Mouse (Mus musculus): ENCODE results near the gene Slc5a5. TPM values are rescaled to one million over a fixed set of nuclear protein-coding genes. Genes with fewer than 3 reads are reported as not detected.
A peak's percentile ranks its signal among the peaks of the same experiment; 100 is the strongest.
"Not testable (repeated sequence)": the region's sequence is repeated elsewhere in the genome, so short reads cannot be mapped to it uniquely, and the experiment has no call there.

Gene Slc5a5
- polyA plus RNA-seq, 1 experiment from 2014 or later: 3.1 TPM

GRCm38 (mm10) chr8:70897021-70897680, 4.6 kb upstream of the Slc5a5 start, which contains the start of gene Rpl18a:
Gene Rpl18a (minus strand): TSS chr8:70897412.
- peaks cover 16% of the 10 kb centered on the region for H3K4me1 ChIP-seq (ENCODE audit: control insufficient read depth, insufficient read depth, low read depth, low read length)
- peaks cover 25% of the 10 kb centered on the region for H3K36me3 ChIP-seq (ENCODE audit: control insufficient read depth, insufficient read depth, low read length)
- H3K4me2 ChIP-seq (ENCODE audit: low read length): peak within 1 kb of the TSS; percentile 92
- H3K9ac ChIP-seq (ENCODE audit: low read depth, low read length): peak within 1 kb of the TSS; percentile 96
- H3K27ac ChIP-seq (ENCODE audit: low read depth, low read length): peak within 1 kb of the TSS; percentile 75
- ATAC-seq: peak; percentile 98
- peak within 1 kb of the TSS; percentile 82 for H3K4me3 ChIP-seq (ENCODE audit: low read length)
- H3K9me3 ChIP-seq (ENCODE audit: control insufficient read depth, low read length): no peaks in the 10 kb centered on the region
- WGBS: under 1% methylated on average over 58 of the region's 60 CpGs
- H3K27me3 ChIP-seq (replicated peaks; ENCODE audit: control insufficient read depth, insufficient read depth, low read length): peaks cover 29% of the 10 kb centered on the region

GRCm38 (mm10) chr8:70896316-70897020, 3.9 kb upstream of the Slc5a5 start:
- Histone ChIP-seq H3K9me3 (ENCODE audit: control insufficient read depth, low read length) (no peaks in the 10 kb centered on the region), H3K4me1 (ENCODE audit: control insufficient read depth, insufficient read depth, low read depth, low read length) (peaks cover 18% of the 10 kb centered on the region), H3K4me3 (ENCODE audit: low read length) (peak overlapping the region; percentile 82), H3K4me2 (ENCODE audit: low read length) (peak overlapping the region; percentile 92), H3K36me3 (ENCODE audit: control insufficient read depth, insufficient read depth, low read length) (peaks cover 25% of the 10 kb centered on the region), H3K27me3 (replicated peaks; ENCODE audit: control insufficient read depth, insufficient read depth, low read length) (peaks cover 36% of the 10 kb centered on the region), H3K27ac (ENCODE audit: low read depth, low read length) (peak overlapping the region; percentile 75), H3K9ac (ENCODE audit: low read depth, low read length) (peak overlapping the region; percentile 96)
- no peak for ATAC-seq
- WGBS: 5% methylated on average over 25 of the region's 25 CpGs

GRCm38 (mm10) chr8:70895571-70896259, 3.2 kb upstream of the Slc5a5 start:
- H3K36me3 ChIP-seq (ENCODE audit: control insufficient read depth, insufficient read depth, low read length): peaks cover 25% of the 10 kb centered on the region
- H3K4me3 ChIP-seq (ENCODE audit: low read length): peak overlapping the region; percentile 82; the same call in 1 of the 2 replicates
- H3K27ac ChIP-seq (ENCODE audit: low read depth, low read length); H3K9me3 ChIP-seq (ENCODE audit: control insufficient read depth, low read length); H3K9ac ChIP-seq (ENCODE audit: low read depth, low read length); ATAC-seq: not testable (repeated sequence)
- peaks cover 18% of the 10 kb centered on the region for H3K4me1 ChIP-seq (ENCODE audit: control insufficient read depth, insufficient read depth, low read depth, low read length)
- H3K27me3 ChIP-seq (replicated peaks; ENCODE audit: control insufficient read depth, insufficient read depth, low read length): peaks cover 44% of the 10 kb centered on the region
- WGBS: 80% methylated on average over 23 of the region's 24 CpGs
- H3K4me2 ChIP-seq (ENCODE audit: low read length): peak overlapping the region; percentile 92

DNA sequence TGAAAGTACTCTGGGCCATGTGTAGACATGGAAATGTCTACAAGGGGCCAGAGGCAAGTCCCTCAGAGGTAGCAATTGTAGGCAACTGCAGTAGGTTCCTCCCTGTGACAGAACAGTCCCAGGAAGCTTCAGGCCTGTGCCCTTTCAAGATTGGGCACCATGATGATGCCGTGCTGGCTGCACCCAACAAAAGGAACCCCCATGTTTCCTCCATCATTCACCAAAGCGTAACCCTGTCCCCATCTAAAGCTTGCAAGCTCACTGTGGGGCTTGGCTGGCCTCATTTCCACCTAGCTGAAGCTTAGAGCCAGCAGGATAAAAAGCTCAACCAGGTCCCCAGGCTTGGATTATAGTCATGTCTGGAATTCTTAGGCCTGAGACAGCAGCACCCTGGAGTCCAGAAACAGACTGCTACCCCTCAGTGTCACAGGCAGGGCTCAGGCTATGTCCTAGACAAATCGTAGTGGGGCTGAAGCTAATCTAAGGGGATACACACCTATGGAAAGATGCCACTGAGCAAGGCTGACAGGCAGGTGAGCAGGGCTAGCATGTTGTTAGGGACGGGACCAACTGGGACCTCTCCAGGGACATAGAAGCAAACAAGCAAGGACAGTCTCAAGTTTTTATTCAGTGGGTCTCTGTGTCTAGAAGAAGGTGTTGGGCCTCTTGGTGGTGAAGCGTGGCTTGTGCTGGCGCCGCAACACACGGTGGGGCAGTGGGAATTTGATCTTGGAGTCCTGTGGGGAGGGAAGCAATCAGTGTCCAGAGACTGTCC, 2.4 kb upstream of the Slc5a5 start:
- Histone ChIP-seq H3K4me2 (ENCODE audit: low read length) (no peak overlapping the region), H3K36me3 (ENCODE audit: control insufficient read depth, insufficient read depth, low read length) (peaks cover 25% of the 10 kb centered on the region), H3K27ac (ENCODE audit: low read depth, low read length) (no peak overlapping the region), H3K27me3 (replicated peaks; ENCODE audit: control insufficient read depth, insufficient read depth, low read length) (peaks cover 44% of the 10 kb centered on the region), H3K4me1 (ENCODE audit: control insufficient read depth, insufficient read depth, low read depth, low read length) (peaks cover 18% of the 10 kb centered on the region), H3K4me3 (ENCODE audit: low read length) (no peak overlapping the region), H3K9me3 (ENCODE audit: control insufficient read depth, low read length) (peaks cover 2% of the 10 kb centered on the region; the same call in 1 of the 2 replicates), H3K9ac (ENCODE audit: low read depth, low read length) (no peak overlapping the region)
- WGBS: 96% methylated on average over 8 of the region's 8 CpGs
- ATAC-seq: no peak

DNA sequence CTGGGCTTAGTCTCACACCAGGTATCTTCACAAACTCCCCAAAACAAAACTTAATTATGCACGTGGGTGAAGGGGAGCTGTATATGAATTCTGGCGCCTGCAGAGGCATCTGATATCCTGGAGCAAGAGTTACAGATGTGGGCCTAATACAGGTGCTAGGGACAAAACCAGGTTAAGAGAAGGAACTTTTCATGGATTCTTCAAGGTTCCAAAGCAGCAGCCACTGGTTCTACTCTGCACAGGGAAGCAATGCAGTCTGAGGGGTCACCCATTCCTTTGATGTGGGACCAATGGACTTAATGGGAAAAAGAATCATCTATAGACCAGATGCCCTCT, 1.8 kb upstream of the Slc5a5 start:
- no peak overlapping the region for H3K4me3 ChIP-seq (ENCODE audit: low read length)
- H3K4me2 ChIP-seq (ENCODE audit: low read length): no peak overlapping the region
- no peak overlapping the region for H3K9ac ChIP-seq (ENCODE audit: low read depth, low read length)
- peaks cover 2% of the 10 kb centered on the region; the same call in 1 of the 2 replicates for H3K9me3 ChIP-seq (ENCODE audit: control insufficient read depth, low read length)
- WGBS: 56% methylated on average over 2 of the region's 2 CpGs
- H3K4me1 ChIP-seq (ENCODE audit: control insufficient read depth, insufficient read depth, low read depth, low read length): peaks cover 18% of the 10 kb centered on the region
- peaks cover 25% of the 10 kb centered on the region for H3K36me3 ChIP-seq (ENCODE audit: control insufficient read depth, insufficient read depth, low read length)
- H3K27ac ChIP-seq (ENCODE audit: low read depth, low read length): no peak overlapping the region
- ATAC-seq: no peak
- H3K27me3 ChIP-seq (replicated peaks; ENCODE audit: control insufficient read depth, insufficient read depth, low read length): peaks cover 45% of the 10 kb centered on the region

GRCm38 (mm10) chr8:70893656-70894384, 1.3 kb upstream of the Slc5a5 start:
- Histone ChIP-seq H3K4me3 (ENCODE audit: low read length) (no peak overlapping the region), H3K27ac (ENCODE audit: low read depth, low read length) (no peak overlapping the region), H3K36me3 (ENCODE audit: control insufficient read depth, insufficient read depth, low read length) (peaks cover 25% of the 10 kb centered on the region), H3K9ac (ENCODE audit: low read depth, low read length) (no peak overlapping the region), H3K4me1 (ENCODE audit: control insufficient read depth, insufficient read depth, low read depth, low read length) (peaks cover 18% of the 10 kb centered on the region), H3K9me3 (ENCODE audit: control insufficient read depth, low read length) (peaks cover 2% of the 10 kb centered on the region; the same call in 1 of the 2 replicates), H3K27me3 (replicated peaks; ENCODE audit: control insufficient read depth, insufficient read depth, low read length) (peaks cover 46% of the 10 kb centered on the region), H3K4me2 (ENCODE audit: low read length) (no peak overlapping the region)
- 30% methylated on average over 12 of the region's 12 CpGs for WGBS
- ATAC-seq: no peak

DNA sequence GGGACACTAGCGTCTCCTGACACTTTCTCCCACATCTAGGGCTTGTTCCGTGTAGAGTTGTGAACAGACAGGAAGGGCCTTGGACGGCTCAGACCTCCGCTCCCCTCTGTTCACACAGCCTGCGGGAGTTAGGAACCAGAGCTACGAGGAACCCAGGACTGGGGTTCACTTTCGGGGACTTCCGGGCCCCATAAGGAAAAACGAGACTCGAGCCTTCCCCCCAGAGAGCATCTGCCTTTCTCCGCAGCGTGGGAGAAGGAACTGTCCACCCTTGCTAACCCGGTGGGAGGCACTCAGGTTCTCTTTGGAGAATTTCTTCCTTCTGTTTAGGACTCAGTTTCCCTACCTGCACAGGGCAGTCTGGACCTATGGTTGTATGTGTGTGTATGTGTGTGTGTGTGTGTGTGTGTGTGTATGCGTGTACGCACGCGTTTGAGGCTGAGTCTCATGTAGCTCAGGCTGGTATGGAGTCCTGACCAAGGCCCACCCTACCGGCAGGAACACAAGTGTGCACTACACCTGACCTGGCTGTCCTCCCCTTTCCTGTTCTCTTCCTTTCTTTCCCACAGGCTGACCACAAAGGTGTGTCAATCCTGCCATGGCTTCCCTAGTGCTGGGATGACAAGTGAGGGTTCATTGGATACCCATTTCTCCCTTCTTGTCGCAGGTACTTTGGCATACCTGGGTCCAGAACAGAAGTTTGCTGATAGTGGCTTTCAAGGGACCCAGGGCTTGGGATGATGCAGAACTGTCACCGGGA, 519 bp upstream of the Slc5a5 start:
- no peak overlapping the region for H3K27ac ChIP-seq (ENCODE audit: low read depth, low read length)
- H3K4me3 ChIP-seq (ENCODE audit: low read length): peak overlapping the region; percentile 24
- WGBS: 29% methylated on average over 20 of the region's 20 CpGs
- ATAC-seq: no peak
- peak overlapping the region; percentile 46 for H3K4me2 ChIP-seq (ENCODE audit: low read length)
- H3K9ac ChIP-seq (ENCODE audit: low read depth, low read length): peak overlapping the region; percentile 38; the same call in 1 of the 2 replicates
- peaks cover 2% of the 10 kb centered on the region; the same call in 1 of the 2 replicates for H3K9me3 ChIP-seq (ENCODE audit: control insufficient read depth, low read length)
- peaks cover 18% of the 10 kb centered on the region for H3K4me1 ChIP-seq (ENCODE audit: control insufficient read depth, insufficient read depth, low read depth, low read length)
- peaks cover 25% of the 10 kb centered on the region for H3K36me3 ChIP-seq (ENCODE audit: control insufficient read depth, insufficient read depth, low read length)
- peaks cover 48% of the 10 kb centered on the region for H3K27me3 ChIP-seq (replicated peaks; ENCODE audit: control insufficient read depth, insufficient read depth, low read length)

- H3K4me1 ChIP-seq (ENCODE audit: control insufficient read depth, insufficient read depth, low read depth, low read length): peaks cover 16% of the 10 kb centered on the region
- WGBS: 15% methylated on average over 20 of the region's 21 CpGs
- H3K4me2 ChIP-seq (ENCODE audit: low read length): no peak overlapping the region
- peaks cover 2% of the 10 kb centered on the region; the same call in 1 of the 2 replicates for H3K9me3 ChIP-seq (ENCODE audit: control insufficient read depth, low read length)
- H3K36me3 ChIP-seq (ENCODE audit: control insufficient read depth, insufficient read depth, low read length): peaks cover 25% of the 10 kb centered on the region
- no peak overlapping the region for H3K4me3 ChIP-seq (ENCODE audit: low read length)
- peaks cover 48% of the 10 kb centered on the region for H3K27me3 ChIP-seq (replicated peaks; ENCODE audit: control insufficient read depth, insufficient read depth, low read length)
- no peak overlapping the region for H3K9ac ChIP-seq (ENCODE audit: low read depth, low read length)
- no peak overlapping the region for H3K27ac ChIP-seq (ENCODE audit: low read depth, low read length)
- ATAC-seq: no peak
Observed at GRCm38 (mm10) chr8:70891356-70891755, 1.2 kb downstream of the Slc5a5 start.
